Mouse (Mus musculus) stomach, postnatal 0 days (tissue): ENCODE data around the gene 1600015I10Rik.

Experiments used
- CTCF ChIP-seq: IDR thresholded peaks from 2 replicates; pipeline ENCODE4 v1.5.1; 2016; ENCODE audit warnings: antibody characterized with exemption, low read depth, mild to moderate bottlenecking, moderate library complexity
- EP300 ChIP-seq: optimal IDR thresholded peaks from 2 replicates; pipeline ENCODE3; 2016; ENCODE audit warnings: antibody characterized with exemption

- TF ChIP-seq CTCF, result no peak
- TF ChIP-seq EP300, result no peak
Observed at GRCm38 (mm10) chr6:48913587-48913986, 16.1 kb upstream of the 1600015I10Rik start.
